Mouse (Mus musculus): ENCODE data around the gene Itpr1.
"Not testable (repeated sequence)": the region's sequence is repeated elsewhere in the genome, so short reads cannot be mapped to it uniquely, and the experiment has no call there.

Gene Itpr1

GRCm38 (mm10) chr6:108549495-108549935 lies 336.6 kb downstream of the Itpr1 start:
- no peak for ATAC-seq (ENCODE audit: low TSS enrichment)

GRCm38 (mm10) chr6:108551725-108552620 lies 339.1 kb downstream of the Itpr1 start:
- ATAC-seq (ENCODE audit: low TSS enrichment): no peak

DNA sequence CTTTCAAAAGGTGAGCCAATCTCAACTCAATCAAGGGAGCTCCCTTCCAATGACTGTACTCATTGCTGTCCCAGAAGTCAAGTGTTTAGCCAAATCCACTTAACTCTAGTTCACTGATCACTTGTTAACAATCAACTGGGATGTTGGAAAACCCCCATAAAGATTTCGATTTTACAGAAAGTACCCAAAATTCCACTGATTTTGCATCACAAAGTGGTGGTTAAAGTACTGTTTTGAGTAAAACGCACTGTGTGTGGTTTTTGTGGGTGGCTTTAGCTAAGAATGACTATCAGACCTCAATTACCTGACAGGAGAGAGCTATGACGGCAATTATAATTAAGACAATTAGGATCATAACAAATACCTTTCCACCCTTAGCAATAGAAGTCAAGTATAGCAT lies 340.1 kb downstream of the Itpr1 start:
- ATAC-seq (ENCODE audit: low TSS enrichment): no peak

DNA sequence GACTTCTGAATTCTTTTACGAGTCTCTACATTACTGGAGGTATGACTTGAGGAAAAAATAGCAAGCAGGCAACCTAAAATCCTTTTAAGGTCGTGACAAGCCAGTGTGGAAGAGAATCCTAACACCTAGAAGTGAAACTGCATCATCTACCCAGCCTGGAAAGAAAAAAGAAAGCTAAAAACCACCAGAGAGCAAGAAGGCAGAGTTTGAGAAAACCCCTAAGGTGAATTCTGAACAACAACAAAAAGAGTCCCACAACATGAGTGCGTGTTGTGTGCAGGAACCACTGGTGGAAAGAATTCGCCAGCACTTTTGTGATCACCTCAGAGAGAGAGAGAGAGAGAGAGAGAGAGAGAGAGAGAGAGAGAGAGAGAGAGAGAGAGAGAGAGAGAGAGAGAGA lies 340.6 kb downstream of the Itpr1 start:
- no peak for ATAC-seq (ENCODE audit: low TSS enrichment)

GRCm38 (mm10) chr6:108554389-108554788 lies 341.5 kb downstream of the Itpr1 start:
- ATAC-seq (ENCODE audit: low TSS enrichment): peak; percentile 85

- ATAC-seq (ENCODE audit: low TSS enrichment): no peak
Measured at GRCm38 (mm10) chr6:108554878-108555277, 342.0 kb downstream of the Itpr1 start.

DNA sequence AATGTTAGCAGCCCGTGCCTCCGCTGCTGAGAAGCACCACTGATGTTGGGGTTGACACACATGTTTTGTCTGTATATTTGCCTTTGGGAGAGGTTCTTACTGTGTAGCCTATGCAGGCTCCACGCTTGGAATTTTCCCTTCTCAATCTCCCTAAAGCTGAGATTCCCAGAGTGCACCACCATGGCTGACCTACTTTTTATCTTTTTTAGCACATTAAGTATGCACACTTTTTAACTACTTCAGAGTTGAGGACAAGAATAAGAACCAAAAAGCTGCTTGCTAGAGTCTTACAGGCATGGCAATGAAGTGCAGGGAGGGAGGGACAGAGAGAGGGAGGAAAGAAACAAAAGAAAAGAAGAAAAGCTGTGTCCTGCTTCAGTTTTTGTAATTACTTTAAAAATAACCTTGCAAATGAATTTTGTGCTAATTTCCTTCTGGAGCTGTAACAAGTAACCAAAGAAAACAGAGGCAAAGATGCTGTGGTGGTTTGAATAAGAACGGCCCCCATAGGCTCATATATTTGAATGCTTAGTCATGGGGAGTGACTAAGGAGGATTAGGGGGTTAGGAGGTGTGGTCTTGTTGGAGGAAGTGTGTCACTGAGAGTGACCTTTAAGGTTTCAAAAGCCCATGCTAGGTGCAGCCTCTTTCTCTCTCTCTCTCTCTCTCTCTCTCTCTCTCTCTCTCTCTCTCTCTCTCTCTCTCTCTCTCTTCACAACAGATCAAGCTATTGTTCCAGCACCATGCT lies 344.9 kb downstream of the Itpr1 start:
- peak; percentile 67 for ATAC-seq (ENCODE audit: low TSS enrichment)

DNA sequence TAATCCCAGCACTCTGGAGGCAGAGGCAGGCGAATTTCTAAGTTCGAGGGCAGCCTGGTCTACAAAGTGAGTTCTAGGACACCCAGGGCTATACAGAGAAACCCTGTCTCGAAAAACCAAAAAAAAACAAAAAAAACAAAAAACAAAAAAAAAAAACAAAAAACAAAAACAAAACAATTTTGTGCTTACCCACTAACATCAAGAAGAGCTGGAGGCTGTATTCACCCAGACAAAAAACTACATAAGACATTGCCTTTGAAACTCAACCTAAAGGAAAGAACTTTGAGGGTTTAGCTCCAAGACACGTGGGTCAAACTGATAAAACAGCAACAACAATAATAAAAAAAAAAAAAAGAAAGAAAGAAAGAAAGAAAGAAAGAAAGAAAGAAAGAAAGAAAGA lies 346.3 kb downstream of the Itpr1 start:
- ATAC-seq (ENCODE audit: low TSS enrichment): not testable (repeated sequence)

DNA sequence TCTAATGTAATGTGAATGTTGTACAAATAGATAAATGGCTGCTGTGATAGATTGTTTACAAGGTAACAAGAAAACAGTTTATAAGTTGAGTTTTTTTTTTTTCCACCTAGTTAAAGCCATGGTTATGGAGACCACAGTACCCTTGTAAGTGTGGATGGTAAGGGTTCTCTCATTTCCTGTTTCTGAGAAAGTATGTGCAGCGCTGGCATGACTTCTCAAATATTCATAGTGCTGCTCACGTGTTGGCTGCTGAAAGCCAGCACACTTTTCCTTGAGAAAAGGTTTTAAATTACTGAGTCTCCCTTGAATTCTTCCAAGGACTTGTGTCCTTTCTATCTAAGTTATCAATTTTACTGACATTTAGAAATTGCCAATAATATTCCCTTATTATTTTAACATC lies 350.1 kb downstream of the Itpr1 start:
- ATAC-seq (ENCODE audit: low TSS enrichment): no peak

- ATAC-seq (ENCODE audit: low TSS enrichment): not testable (repeated sequence)
Measured at GRCm38 (mm10) chr6:108565447-108565846, 352.6 kb downstream of the Itpr1 start.

- no peak for ATAC-seq (ENCODE audit: low TSS enrichment)
Measured at GRCm38 (mm10) chr6:108566549-108566948, 353.7 kb downstream of the Itpr1 start.

GRCm38 (mm10) chr6:108569460-108570187 lies 356.7 kb downstream of the Itpr1 start:
- ATAC-seq (ENCODE audit: low TSS enrichment): no peak

DNA sequence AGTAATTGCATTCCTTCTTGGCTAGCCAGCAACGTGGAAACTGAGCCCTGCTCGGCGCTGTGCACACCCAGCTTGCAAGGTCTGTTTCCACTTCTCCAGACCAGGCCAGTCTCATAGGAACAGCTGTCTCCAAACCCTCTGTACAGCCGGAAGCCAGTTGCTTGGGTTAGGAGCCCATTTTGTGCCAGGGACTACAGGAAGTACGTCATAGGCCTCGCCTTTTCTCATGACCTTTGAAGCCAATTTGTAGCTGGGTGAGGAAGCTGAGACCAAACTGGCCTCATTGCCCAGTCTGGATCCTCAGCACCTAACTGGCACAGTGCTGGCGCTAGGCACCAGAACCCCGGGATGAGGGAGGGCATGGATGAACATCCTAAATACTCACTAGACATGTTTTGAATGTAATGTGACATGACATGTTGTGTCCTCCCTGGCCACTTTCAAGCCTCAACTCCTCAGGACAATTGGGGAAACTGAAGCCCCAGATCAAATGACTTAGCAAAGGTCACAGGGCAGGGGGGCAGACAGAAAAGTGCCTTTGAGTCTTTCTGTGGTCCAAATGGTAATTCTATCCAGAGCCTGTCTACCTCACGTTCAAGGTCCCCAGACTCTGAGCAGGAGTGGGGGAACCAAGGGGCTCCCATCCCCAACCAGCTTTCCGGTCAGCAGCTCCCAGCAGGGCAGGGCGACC lies 357.6 kb downstream of the Itpr1 start:
- no peak; the same call in 1 of the 2 replicates for ATAC-seq (ENCODE audit: low TSS enrichment)

GRCm38 (mm10) chr6:108571042-108571590 lies 358.2 kb downstream of the Itpr1 start:
- peak; percentile 79 for ATAC-seq (ENCODE audit: low TSS enrichment)

DNA sequence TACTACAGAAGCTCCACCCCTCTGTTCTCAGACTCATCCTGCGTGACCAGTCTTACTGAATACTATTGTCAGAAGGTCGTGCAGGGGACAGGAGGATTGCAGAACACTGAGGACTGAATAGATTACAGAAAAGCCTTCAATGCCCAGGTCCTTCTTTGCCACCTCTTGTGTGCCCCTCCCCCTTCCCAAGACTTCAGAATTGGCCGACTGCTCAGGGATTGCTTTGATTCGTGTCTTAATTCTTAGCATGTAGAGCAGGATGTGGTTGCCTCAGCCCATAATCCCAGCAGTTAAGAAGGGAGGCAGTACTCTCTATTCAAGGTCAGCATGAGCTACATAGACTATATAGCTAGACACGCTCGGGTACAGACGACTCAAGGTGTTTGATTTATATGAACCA lies 359.8 kb downstream of the Itpr1 start:
- no peak for ATAC-seq (ENCODE audit: low TSS enrichment)

GRCm38 (mm10) chr6:108577056-108577455 lies 364.2 kb downstream of the Itpr1 start:
- ATAC-seq (ENCODE audit: low TSS enrichment): peak; percentile 86

GRCm38 (mm10) chr6:108588426-108588825 lies 375.5 kb downstream of the Itpr1 start:
- ATAC-seq (ENCODE audit: low TSS enrichment): no peak

GRCm38 (mm10) chr6:108592227-108592626 lies 379.3 kb downstream of the Itpr1 start:
- ATAC-seq (ENCODE audit: low TSS enrichment): peak; percentile 36

- ATAC-seq (ENCODE audit: low TSS enrichment): 0 out of 2 replicates have a peak, but pooled peaks have one; percentile 36
Measured at GRCm38 (mm10) chr6:108592636-108593035, 379.7 kb downstream of the Itpr1 start.

DNA sequence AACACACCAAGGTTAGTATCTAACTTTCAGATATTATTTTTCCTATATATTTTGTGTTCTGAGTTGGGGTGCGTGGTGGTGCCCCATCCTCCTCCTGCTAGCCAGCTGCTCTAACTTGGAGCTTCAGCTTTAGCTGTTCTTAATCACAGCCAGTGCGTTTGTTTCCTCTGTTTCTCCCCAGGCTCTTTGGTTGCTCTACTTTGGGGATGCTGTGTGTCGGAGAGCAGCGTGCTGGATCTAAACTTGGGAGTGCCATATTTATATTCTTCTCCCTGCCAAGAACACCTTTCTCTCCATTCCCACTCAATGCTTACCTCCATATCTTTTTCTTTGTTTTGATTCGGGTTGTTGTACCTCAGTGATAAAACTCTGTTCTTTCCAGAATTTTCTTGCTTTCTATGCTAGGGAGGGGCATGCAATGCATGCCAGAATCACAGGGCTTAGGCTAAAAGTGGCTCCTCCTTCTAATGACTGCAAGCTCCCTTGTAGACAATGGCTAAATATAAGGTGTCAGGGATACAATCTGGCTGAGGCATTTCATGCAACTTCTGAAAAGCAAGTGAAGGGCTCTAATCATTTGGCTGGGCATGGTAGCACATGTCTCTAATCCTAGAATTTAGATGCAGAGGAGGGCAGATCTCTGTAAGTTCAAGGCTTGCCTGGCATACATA lies 381.4 kb downstream of the Itpr1 start:
- ATAC-seq (ENCODE audit: low TSS enrichment): peak; percentile 80

- ATAC-seq (ENCODE audit: low TSS enrichment): no peak
Measured at GRCm38 (mm10) chr6:108598691-108599090, 385.8 kb downstream of the Itpr1 start.
